Mouse (Mus musculus): ENCODE results near the gene H2-D1. TPM values are rescaled to one million over a fixed set of nuclear protein-coding genes. Genes with fewer than 3 reads are reported as not detected.

The H2-D1 gene
- polyA plus RNA-seq (2015; fragmentation: Nextera tagmentation; extraction: Ambion mirVana) = 99.7 and 119 TPM in 2 replicates

DNA sequence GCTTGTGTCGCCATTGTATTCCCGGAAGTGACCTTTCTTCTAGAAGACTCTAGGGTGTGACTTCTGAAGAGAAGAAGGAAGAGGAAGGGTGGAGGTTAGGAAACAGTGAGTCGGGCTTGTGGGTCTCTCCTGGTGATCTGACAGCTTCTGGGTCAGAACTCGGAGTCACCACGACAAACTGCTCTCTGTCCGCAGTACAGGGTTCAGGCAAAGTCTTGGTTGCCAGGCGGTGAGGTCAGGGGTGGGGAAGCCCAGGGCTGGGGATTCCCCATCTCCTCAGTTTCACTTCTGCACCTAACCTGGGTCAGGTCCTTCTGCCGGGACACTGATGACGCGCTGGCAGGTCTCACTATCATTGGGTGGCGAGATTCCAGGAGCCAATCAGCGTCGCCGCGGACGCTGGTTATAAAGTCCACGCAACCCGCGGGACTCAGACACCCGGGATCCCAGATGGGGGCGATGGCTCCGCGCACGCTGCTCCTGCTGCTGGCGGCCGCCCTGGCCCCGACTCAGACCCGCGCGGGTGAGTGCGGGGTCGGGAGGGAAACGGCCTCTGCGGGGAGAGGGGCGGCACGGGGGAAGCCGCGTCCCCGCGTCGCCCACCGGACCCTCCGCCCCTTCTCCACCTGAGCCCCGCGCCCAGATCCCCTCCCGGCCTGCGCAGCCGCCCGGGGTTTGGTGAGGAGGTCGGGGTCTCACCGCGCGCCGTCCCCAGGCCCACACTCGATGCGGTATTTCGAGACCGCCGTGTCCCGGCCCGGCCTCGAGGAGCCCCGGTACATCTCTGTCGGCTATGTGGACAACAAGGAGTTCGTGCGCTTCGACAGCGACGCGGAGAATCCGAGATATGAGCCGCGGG, at the start of gene H2-D1:
TSS of gene H2-D1 (plus strand) at position 67 of the 859 bp plus-strand sequence.
- peak within 1 kb of the TSS; percentile 83 for H3K4me3 ChIP-seq (replicated peaks)
- peaks cover 23% of the 10 kb centered on the region for H3K27me3 ChIP-seq
- H3K9me3 ChIP-seq (replicated peaks) = no peaks in the 10 kb centered on the region
- H3K36me3 ChIP-seq (replicated peaks) = no peaks in the 10 kb centered on the region
- under 1% methylated on average over 73 of the region's 73 CpGs for WGBS (ENCODE audit: insufficient replicate concordance)
- H3K27ac ChIP-seq (replicated peaks) = peak within 1 kb of the TSS; percentile 62
- H3K4me1 ChIP-seq (replicated peaks) = peaks cover 33% of the 10 kb centered on the region
- ATAC-seq (ENCODE audit: insufficient read depth) = peak; percentile 86
- H3K4me2 ChIP-seq = peak within 1 kb of the TSS; percentile 100
- H3K9ac ChIP-seq = peak within 1 kb of the TSS; percentile 78

DNA sequence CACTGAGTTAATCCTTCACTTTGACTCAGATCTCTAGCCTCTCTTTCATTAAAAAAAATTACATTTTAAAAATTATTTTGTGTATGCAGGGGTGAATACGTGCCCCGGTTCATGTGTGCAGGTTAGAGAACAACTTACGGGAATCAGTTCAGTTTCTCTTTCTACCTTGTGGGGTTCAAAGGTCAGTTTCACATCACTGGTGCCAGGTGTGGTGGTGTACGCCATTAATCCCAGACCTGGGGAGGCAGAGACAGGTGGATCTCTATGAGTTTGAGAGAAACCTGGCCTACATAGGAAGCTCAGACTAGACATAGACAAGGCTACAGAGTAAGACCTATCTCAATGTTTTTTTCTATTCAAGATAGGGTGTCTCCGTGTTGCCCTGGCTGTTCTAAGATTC, 49.5 kb upstream of the H2-D1 start:
- no peak for ATAC-seq (ENCODE audit: insufficient read depth)
- Histone ChIP-seq H3K4me2 (no peak overlapping the region), H3K36me3 (replicated peaks) (no peaks in the 10 kb centered on the region), H3K9me3 (replicated peaks) (no peaks in the 10 kb centered on the region), H3K27ac (replicated peaks) (no peak overlapping the region), H3K9ac (no peak overlapping the region), H3K4me3 (replicated peaks) (no peak overlapping the region), H3K27me3 (peaks cover 9% of the 10 kb centered on the region), H3K4me1 (replicated peaks) (peaks cover 8% of the 10 kb centered on the region)
- WGBS (ENCODE audit: insufficient replicate concordance) = 69% methylated on average over 5 of the region's 5 CpGs

DNA sequence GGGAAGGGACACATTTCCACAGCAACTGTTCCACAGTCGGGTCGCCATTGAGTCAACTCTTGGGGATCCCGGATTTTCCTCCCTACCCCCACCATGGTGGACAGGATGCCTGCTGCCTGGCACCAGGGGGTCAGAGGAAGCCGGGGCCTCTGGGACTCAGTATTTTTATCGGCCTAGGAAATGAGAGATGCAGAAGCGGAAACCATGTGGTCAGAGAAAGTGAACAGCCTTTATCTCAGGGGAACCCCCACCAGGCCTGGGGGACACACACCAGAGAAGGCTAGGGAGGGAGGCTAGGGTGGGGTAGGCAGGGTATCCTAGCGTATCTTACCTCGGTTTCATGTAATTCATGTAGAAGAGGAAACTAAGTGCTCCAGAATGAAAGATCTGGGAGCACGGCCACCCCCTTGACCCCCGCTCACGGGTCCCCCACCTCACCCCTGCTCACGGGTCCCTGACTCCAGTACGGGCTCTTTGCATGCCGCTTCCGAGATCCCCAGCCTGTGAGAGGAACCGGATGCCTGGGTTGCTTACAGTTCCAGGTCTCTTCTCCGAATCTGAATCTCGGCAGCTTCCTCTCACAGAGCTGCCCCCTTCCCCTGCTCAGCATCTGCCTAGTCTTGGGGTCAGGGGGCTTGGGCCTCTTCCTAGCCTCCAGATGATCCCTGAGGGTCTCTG, 43.9 kb upstream of the H2-D1 start:
- Histone ChIP-seq H3K4me1 (replicated peaks) (peaks cover 47% of the 10 kb centered on the region), H3K4me2 (peak overlapping the region; percentile 34), H3K27me3 (0 out of 2 replicates have a peak, but pooled peaks cover 3% of the 10 kb centered on the region), H3K9ac (no peak overlapping the region), H3K27ac (replicated peaks) (peak overlapping the region; percentile 61), H3K36me3 (replicated peaks) (peaks cover 13% of the 10 kb centered on the region; the same call in 1 of the 2 replicates), H3K4me3 (replicated peaks) (no peak overlapping the region), H3K9me3 (replicated peaks) (no peaks in the 10 kb centered on the region)
- 14% methylated on average over 18 of the region's 18 CpGs for WGBS (ENCODE audit: insufficient replicate concordance)
- peak; percentile 51; the same call in 1 of the 2 replicates for ATAC-seq (ENCODE audit: insufficient read depth)

DNA sequence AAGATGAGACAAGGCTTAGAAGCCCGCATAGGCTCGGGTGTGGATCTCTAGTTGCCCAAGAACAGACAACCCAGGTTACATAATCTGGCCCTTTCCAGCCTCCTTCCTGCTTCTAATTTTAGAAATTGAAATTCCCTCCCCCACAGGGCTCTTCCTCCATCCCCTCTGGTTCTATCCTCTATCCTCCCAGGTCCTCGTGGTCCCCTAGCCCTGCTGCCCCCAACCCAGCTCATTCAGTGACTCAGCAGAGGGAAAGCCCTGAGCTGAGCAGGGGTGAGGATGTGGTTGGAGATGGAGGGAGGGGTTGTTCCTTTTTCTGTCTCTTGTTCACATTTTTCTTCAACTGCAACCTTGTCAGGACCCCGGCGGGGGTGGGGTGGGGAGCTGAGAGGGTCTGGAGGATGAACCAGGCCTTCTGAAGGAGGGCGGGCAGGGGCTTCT, 42.9 kb upstream of the H2-D1 start:
- H3K36me3 ChIP-seq (replicated peaks) = peaks cover 13% of the 10 kb centered on the region; the same call in 1 of the 2 replicates
- no peak overlapping the region for H3K4me3 ChIP-seq (replicated peaks)
- H3K9me3 ChIP-seq (replicated peaks) = no peaks in the 10 kb centered on the region
- no peak overlapping the region for H3K4me2 ChIP-seq
- H3K4me1 ChIP-seq (replicated peaks) = peaks cover 44% of the 10 kb centered on the region
- H3K27me3 ChIP-seq = 0 out of 2 replicates have a peak, but pooled peaks cover 3% of the 10 kb centered on the region
- ATAC-seq (ENCODE audit: insufficient read depth) = no peak
- H3K27ac ChIP-seq (replicated peaks) = peak overlapping the region; percentile 61
- 11% methylated on average over 6 of the region's 6 CpGs for WGBS (ENCODE audit: insufficient replicate concordance)
- no peak overlapping the region for H3K9ac ChIP-seq

DNA sequence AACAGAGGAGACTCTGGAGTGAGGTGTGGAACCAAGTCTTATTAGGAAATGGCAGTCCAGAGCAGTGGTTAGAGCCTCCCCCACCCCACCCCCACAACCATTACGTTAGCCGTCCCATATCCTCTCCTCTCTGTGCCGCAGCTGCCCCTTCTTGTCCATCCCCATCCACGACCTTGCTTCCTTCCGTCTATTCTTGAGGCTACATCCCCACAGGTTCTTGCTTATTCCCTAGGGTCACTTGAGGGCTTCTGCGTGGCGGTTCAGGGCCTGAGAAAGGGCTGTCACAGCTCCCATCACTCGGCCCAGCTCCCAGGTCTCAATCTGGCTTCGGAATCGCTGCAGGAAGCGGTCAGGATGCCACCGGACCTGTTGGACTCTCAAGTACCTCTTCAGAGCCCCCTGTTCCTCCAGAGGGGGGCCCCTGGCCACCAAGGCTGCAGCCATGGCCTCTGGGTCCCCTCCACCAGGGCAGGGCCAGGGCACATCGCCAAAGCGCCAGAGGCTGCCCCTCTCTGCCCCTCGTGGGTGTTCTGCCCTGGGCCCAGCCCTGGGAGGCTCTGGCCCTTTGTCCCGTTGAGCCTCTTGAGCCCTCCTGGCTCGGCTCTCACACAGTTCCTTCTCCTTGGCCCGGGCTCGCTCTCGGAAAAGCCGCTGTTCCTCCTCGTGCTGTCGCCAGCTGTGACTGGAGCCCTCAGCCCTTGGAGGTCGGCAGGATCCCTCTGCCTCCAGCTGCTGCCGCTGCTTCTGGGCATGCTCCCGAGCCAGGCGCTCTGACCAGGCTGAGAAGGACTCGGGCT, 42.2 kb upstream of the H2-D1 start, which contains the start of gene Gm16181:
TSS of gene Gm16181 (plus strand) at position 679 of the 797 bp plus-strand sequence.
- 56% methylated on average over 28 of the region's 28 CpGs for WGBS (ENCODE audit: insufficient replicate concordance)
- Histone ChIP-seq H3K27ac (replicated peaks) (peak within 1 kb of the TSS; percentile 61), H3K4me2 (0 out of 2 replicates have a peak within 1 kb of the TSS, but pooled peaks have one; percentile 10), H3K9ac (no peak within 1 kb of the TSS), H3K4me3 (replicated peaks) (no peak within 1 kb of the TSS), H3K36me3 (replicated peaks) (peaks cover 19% of the 10 kb centered on the region), H3K9me3 (replicated peaks) (no peaks in the 10 kb centered on the region), H3K4me1 (replicated peaks) (peaks cover 43% of the 10 kb centered on the region), H3K27me3 (0 out of 2 replicates have a peak, but pooled peaks cover 2% of the 10 kb centered on the region)
- ATAC-seq (ENCODE audit: insufficient read depth) = no peak

DNA sequence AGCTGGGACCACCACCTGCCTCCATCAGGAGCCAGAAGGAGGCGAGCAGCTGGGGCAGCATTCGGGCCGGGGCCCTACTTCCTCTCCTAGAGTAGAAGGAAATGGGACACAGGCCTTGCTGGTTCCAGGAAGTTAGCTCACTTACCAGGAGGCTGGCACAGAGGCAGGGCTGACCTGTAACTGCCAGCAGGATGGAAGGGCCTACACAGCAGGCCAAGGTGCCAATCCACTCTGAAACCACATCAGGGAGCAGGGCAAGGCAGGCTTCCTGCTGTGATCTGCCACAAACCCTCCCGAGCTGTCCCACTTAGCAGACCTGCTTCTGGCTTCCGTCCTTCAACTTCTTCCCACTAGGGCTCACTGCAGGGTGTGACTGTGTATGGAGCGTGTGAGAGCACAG, 40.2 kb upstream of the H2-D1 start:
- H3K4me2 ChIP-seq = no peak overlapping the region; the same call in 1 of the 2 replicates
- peak overlapping the region; percentile 53; the same call in 1 of the 2 replicates for H3K27ac ChIP-seq (replicated peaks)
- peaks cover 52% of the 10 kb centered on the region for H3K4me1 ChIP-seq (replicated peaks)
- H3K27me3 ChIP-seq = no peaks in the 10 kb centered on the region
- H3K36me3 ChIP-seq (replicated peaks) = peaks cover 21% of the 10 kb centered on the region
- no peak for ATAC-seq (ENCODE audit: insufficient read depth)
- WGBS (ENCODE audit: insufficient replicate concordance) = 46% methylated on average over 6 of the region's 6 CpGs
- H3K9ac ChIP-seq = no peak overlapping the region
- no peaks in the 10 kb centered on the region for H3K9me3 ChIP-seq (replicated peaks)
- no peak overlapping the region for H3K4me3 ChIP-seq (replicated peaks)

DNA sequence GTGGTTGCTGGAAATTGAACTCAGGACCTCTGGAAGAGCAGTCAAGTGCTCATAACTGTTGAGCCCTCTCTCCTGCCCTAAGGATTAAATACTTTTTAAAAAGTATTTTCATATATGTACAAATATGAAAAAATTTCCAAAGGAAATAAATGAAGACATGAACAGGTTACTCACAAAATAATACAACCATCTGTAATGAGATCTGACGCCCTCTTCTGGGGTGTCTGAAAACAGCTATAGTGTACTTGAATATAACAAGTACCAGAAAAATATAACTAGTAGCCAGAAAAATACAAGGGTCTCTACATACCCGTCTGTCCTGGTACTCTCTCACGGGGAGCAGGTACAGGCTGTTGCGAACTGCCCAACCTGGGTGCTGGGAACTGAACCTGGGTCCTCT, 37.9 kb upstream of the H2-D1 start:
- WGBS (ENCODE audit: insufficient replicate concordance) = 77% methylated on average over 4 of the region's 4 CpGs
- no peak for ATAC-seq (ENCODE audit: insufficient read depth)
- Histone ChIP-seq H3K36me3 (replicated peaks) (peaks cover 43% of the 10 kb centered on the region), H3K9me3 (replicated peaks) (no peaks in the 10 kb centered on the region), H3K4me1 (replicated peaks) (peaks cover 33% of the 10 kb centered on the region), H3K4me2 (no peak overlapping the region), H3K9ac (no peak overlapping the region), H3K27ac (replicated peaks) (no peak overlapping the region), H3K4me3 (replicated peaks) (no peak overlapping the region), H3K27me3 (no peaks in the 10 kb centered on the region)

DNA sequence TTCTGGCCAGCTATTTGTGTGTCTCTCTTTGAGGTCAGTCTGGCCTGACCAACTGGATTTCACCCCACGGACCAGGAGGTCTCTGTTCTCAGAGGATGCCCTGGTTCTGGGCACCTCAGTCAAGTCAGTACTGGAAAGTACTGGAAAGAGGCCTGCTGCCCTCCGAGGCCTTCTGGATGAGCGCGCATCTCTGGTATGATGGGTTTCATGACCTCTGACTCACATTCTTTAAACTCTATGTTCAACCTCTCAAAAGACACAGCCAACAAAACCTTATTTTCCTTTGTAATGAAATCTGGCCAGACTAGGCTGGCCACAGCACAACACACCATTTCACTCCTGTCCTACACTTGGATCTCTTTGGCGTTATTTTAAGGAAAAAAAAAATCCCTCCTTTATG, 37.1 kb upstream of the H2-D1 start:
- Histone ChIP-seq H3K9ac (no peak overlapping the region), H3K27ac (replicated peaks) (no peak overlapping the region), H3K9me3 (replicated peaks) (no peaks in the 10 kb centered on the region), H3K4me2 (no peak overlapping the region), H3K27me3 (no peaks in the 10 kb centered on the region), H3K4me3 (replicated peaks) (no peak overlapping the region), H3K36me3 (replicated peaks) (peaks cover 47% of the 10 kb centered on the region), H3K4me1 (replicated peaks) (peaks cover 25% of the 10 kb centered on the region)
- 85% methylated on average over 5 of the region's 5 CpGs for WGBS (ENCODE audit: insufficient replicate concordance)
- no peak for ATAC-seq (ENCODE audit: insufficient read depth)

DNA sequence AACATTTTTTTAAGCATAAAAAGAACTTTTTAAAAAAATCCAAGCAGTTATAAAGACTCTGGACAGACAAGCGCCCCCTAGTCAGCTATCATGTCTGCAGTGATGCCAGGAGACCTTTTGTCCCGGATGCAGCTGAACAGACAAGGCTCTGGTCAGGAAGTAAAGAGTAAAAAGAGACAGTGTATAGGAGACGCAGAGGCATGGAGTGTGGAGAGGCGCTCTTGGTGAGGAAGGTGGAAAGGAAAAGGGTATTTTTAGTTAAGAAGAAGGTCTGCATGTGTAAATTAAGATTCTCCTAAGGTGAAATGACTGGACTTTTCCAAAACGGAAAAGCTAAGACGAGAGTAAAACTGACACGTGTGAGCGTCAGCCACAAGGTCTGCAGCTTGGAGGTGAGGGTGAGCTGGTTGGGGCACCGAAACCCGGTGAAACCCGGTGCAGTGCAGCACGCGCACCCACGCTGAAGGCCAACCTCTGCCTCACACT, 35.9 kb upstream of the H2-D1 start:
- H3K36me3 ChIP-seq (replicated peaks) = peaks cover 54% of the 10 kb centered on the region
- H3K4me1 ChIP-seq (replicated peaks) = peaks cover 28% of the 10 kb centered on the region
- H3K9ac ChIP-seq = no peak overlapping the region
- H3K9me3 ChIP-seq (replicated peaks) = no peaks in the 10 kb centered on the region
- no peak overlapping the region for H3K4me2 ChIP-seq
- no peak overlapping the region for H3K27ac ChIP-seq (replicated peaks)
- WGBS (ENCODE audit: insufficient replicate concordance) = 69% methylated on average over 14 of the region's 14 CpGs
- no peak overlapping the region for H3K4me3 ChIP-seq (replicated peaks)
- no peak for ATAC-seq (ENCODE audit: insufficient read depth)
- H3K27me3 ChIP-seq = no peaks in the 10 kb centered on the region

DNA sequence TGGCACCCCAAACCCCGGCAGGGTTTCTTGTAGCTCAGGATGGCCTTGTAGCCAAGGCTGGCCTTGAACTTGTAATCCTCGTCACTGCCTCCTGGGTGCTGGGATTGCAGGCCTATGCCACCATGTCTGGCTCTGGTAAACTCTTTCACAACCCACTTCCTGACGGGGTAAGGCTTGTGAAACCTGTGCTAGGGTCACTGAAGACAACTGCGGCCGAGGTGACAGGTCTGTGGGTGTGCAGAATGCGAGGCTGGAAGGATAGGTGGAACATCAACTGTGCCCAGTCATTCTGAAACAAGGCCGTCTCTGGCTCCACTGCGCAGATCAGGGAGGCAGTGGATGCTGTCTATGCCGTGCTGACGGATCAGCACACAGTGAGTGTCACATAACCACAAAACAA, 31.5 kb upstream of the H2-D1 start:
- 76% methylated on average over 10 of the region's 10 CpGs for WGBS (ENCODE audit: insufficient replicate concordance)
- ATAC-seq (ENCODE audit: insufficient read depth) = no peak
- Histone ChIP-seq H3K36me3 (replicated peaks) (peaks cover 52% of the 10 kb centered on the region), H3K4me2 (no peak overlapping the region), H3K9me3 (replicated peaks) (no peaks in the 10 kb centered on the region), H3K27me3 (no peaks in the 10 kb centered on the region), H3K4me3 (replicated peaks) (no peak overlapping the region), H3K4me1 (replicated peaks) (peaks cover 50% of the 10 kb centered on the region), H3K27ac (replicated peaks) (peak overlapping the region; percentile 7; the same call in 1 of the 2 replicates), H3K9ac (no peak overlapping the region)
